Mouse (Mus musculus): ENCODE data around the gene Rap1gap2. TPM values are rescaled to one million over a fixed set of nuclear protein-coding genes. Genes with fewer than 3 reads are reported as not detected.

The Rap1gap2 gene
- total and polyA plus RNA-seq, 2 experiments from 2014 or later, result 12.1 to 49.1 TPM

DNA sequence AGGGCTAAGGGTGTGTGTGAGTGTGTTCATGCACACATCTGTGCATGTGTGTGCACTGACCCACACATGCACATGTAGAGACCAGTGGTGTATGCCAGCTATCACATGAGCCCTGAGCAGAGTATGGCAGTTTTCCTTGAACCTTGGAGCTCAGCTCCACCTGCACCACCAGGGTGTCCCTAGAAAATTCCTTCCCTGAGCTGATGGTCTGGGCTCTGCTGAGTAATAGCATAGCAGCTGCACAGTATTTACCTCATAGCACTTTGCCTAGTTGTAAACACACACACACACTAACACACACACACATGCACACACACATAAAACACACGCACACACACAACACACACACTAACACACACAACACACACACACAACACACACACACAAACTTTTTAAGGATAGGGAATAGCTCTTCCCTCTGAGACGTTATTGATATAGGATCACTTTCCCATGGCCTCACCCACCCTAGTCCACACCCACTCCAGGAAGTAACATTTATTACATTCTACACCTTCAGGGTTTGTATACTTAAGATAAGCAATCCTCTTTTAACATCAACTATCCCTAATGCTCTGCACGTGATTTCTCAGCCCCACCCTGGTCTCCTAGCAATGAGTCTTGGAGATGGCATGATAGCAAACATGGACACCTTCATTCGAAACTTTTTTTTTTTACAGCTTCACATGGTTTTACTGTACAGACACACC, 13.3 kb downstream of the Rap1gap2 start:
- H3K4me2 ChIP-seq (ENCODE audit: low read depth, low read length, poor library complexity, severe bottlenecking), result no peak overlapping the region
- WGBS, result 73% methylated on average over 4 of the region's 4 CpGs
- no peaks in the 10 kb centered on the region for H3K27me3 ChIP-seq (ENCODE audit: insufficient read depth, low read length)
- DNase-seq (ENCODE audit: low spot score) (no peak), ATAC-seq (ENCODE audit: low FRiP score) (no peak)
- H3K36me3 ChIP-seq (ENCODE audit: insufficient read depth, low read length), result no peaks in the 10 kb centered on the region
- no peaks in the 10 kb centered on the region for H3K4me1 ChIP-seq (ENCODE audit: insufficient read depth, low read length)
- H3K27ac ChIP-seq (ENCODE audit: low read depth, low read length), result no peak overlapping the region
- H3K9ac ChIP-seq (replicated peaks; ENCODE audit: low read length, poor library complexity, severe bottlenecking), result no peak overlapping the region
- TF ChIP-seq CTCF (IDR thresholded peaks at IDR 0.05), result no peak
- H3K4me3 ChIP-seq (ENCODE audit: low read depth, low read length), result no peak overlapping the region
- H3K9me3 ChIP-seq (ENCODE audit: low read length), result no peaks in the 10 kb centered on the region

- Histone ChIP-seq H3K9me3 (ENCODE audit: low read length) (no peaks in the 10 kb centered on the region), H3K4me1 (ENCODE audit: insufficient read depth, low read length) (peaks cover 7% of the 10 kb centered on the region; the same call in 1 of the 2 replicates), H3K9ac (replicated peaks; ENCODE audit: low read length, poor library complexity, severe bottlenecking) (no peak overlapping the region), H3K4me2 (ENCODE audit: low read depth, low read length, poor library complexity, severe bottlenecking) (no peak overlapping the region), H3K36me3 (ENCODE audit: insufficient read depth, low read length) (no peaks in the 10 kb centered on the region), H3K27ac (ENCODE audit: low read depth, low read length) (no peak overlapping the region), H3K4me3 (ENCODE audit: low read depth, low read length) (no peak overlapping the region), H3K27me3 (ENCODE audit: insufficient read depth, low read length) (no peaks in the 10 kb centered on the region)
- ATAC-seq (ENCODE audit: low FRiP score) (no peak), DNase-seq (ENCODE audit: low spot score) (no peak)
- no peak for TF ChIP-seq CTCF (IDR thresholded peaks at IDR 0.05)
- WGBS, result 83% methylated on average over 3 of the region's 3 CpGs
These were observed 18.5 kb downstream of the Rap1gap2 start for GRCm38 (mm10) chr11:74592246-74592645.

DNA sequence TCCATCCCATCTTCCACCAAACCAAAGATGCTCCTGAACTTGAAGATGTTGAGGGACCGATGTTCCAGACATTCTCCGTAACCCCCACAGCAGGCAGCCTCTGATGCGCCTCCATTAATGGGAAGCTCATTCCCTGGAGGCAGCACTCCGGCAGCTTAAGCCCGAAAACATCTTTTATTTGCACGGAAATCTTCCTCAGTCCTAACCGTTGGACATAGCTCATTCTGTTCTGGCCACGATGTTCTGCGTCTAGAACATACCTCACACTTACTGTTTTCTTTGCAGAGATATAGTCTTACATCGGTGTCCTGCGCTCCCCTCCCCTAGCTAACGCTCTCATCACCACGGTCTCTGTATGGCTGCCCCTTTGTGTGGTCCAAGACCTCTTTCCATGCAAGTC, 20.0 kb downstream of the Rap1gap2 start:
- Histone ChIP-seq H3K9ac (replicated peaks; ENCODE audit: low read length, poor library complexity, severe bottlenecking) (peak overlapping the region; percentile 78), H3K4me1 (ENCODE audit: insufficient read depth, low read length) (peaks cover 10% of the 10 kb centered on the region; the same call in 1 of the 2 replicates), H3K27ac (ENCODE audit: low read depth, low read length) (peak overlapping the region; percentile 75; the same call in 1 of the 2 replicates), H3K36me3 (ENCODE audit: insufficient read depth, low read length) (no peaks in the 10 kb centered on the region), H3K4me3 (ENCODE audit: low read depth, low read length) (peak overlapping the region; percentile 57), H3K27me3 (ENCODE audit: insufficient read depth, low read length) (no peaks in the 10 kb centered on the region), H3K9me3 (ENCODE audit: low read length) (no peaks in the 10 kb centered on the region), H3K4me2 (ENCODE audit: low read depth, low read length, poor library complexity, severe bottlenecking) (peak overlapping the region; percentile 66)
- no peak for TF ChIP-seq CTCF (IDR thresholded peaks at IDR 0.05)
- ATAC-seq (ENCODE audit: low FRiP score) (no peak), DNase-seq (ENCODE audit: low spot score) (no peak)
- 21% methylated on average over 13 of the region's 13 CpGs for WGBS

DNA sequence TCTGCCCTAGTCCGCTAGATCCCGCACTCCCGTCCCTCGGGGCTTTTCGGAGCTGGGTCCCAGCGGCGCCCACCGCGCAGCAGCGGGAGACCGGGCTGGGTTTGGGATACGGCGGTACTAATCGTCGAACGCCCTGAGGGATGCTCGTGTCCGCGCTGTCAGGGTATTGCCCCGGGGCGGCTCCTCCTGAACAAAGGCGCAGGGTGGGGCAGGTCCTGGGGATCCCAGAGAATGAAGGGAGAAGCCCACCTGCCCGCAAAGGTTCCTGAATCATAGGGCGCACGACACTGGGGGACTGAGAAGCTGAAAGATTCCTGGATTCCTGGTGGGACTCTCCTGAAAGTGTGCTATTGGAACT, 20.5 kb downstream of the Rap1gap2 start:
- peak overlapping the region; percentile 75 for H3K27ac ChIP-seq (ENCODE audit: low read depth, low read length)
- peak; percentile 10; the same call in 1 of the 2 replicates for ATAC-seq (ENCODE audit: low FRiP score)
- H3K4me1 ChIP-seq (ENCODE audit: insufficient read depth, low read length), result peaks cover 10% of the 10 kb centered on the region; the same call in 1 of the 2 replicates
- peak overlapping the region; percentile 78 for H3K9ac ChIP-seq (replicated peaks; ENCODE audit: low read length, poor library complexity, severe bottlenecking)
- H3K4me2 ChIP-seq (ENCODE audit: low read depth, low read length, poor library complexity, severe bottlenecking), result peak overlapping the region; percentile 66
- no peaks in the 10 kb centered on the region for H3K27me3 ChIP-seq (ENCODE audit: insufficient read depth, low read length)
- H3K9me3 ChIP-seq (ENCODE audit: low read length), result no peaks in the 10 kb centered on the region
- WGBS, result under 1% methylated on average over 25 of the region's 25 CpGs
- DNase-seq (ENCODE audit: low spot score), result no peak
- no peaks in the 10 kb centered on the region for H3K36me3 ChIP-seq (ENCODE audit: insufficient read depth, low read length)
- peak overlapping the region; percentile 57 for H3K4me3 ChIP-seq (ENCODE audit: low read depth, low read length)
- TF ChIP-seq CTCF (IDR thresholded peaks at IDR 0.05), result no peak

DNA sequence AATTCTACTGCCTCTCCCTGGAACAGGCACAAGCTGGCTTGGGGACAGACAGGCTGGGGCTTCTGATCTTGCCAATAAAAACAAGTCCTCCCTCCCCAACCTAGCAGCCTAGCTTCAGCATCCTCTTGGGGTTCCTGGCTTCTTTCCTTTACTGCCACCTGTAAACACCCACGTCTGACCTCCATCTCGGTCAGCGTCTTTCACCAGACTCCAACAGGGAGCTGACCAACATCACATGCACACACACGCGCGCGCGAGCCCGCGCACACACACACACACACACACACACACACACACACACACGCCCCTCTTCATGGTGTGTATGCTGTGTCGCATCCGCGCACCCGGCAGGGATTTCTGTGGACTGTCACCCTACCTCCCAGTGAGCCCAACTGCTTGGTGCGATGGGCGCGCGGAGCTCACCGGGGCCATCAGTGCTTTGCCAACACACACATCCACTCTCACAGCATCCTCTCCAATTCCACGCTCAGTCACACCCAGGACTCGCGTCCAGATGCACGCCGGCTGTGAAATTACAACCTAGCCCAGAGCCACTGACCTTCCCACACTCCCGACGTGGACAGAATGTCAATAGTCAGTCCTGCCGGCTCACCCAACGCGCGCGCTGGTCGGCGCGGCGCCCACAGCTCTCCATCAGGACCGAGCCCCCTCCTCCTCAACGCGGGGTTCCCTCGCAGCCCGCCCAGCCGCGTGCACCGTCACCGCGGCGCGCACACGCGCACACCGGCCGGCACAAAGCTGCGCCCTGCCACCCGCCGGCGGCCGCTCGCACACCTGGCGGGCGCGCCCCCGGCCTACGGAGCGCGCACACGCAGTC, 21.1 kb downstream of the Rap1gap2 start:
- ATAC-seq (ENCODE audit: low FRiP score), result peak; percentile 92
- Histone ChIP-seq H3K27me3 (ENCODE audit: insufficient read depth, low read length) (no peaks in the 10 kb centered on the region), H3K4me2 (ENCODE audit: low read depth, low read length, poor library complexity, severe bottlenecking) (peak overlapping the region; percentile 66), H3K36me3 (ENCODE audit: insufficient read depth, low read length) (no peaks in the 10 kb centered on the region), H3K4me3 (ENCODE audit: low read depth, low read length) (peak overlapping the region; percentile 57), H3K27ac (ENCODE audit: low read depth, low read length) (peak overlapping the region; percentile 75), H3K9me3 (ENCODE audit: low read length) (no peaks in the 10 kb centered on the region), H3K9ac (replicated peaks; ENCODE audit: low read length, poor library complexity, severe bottlenecking) (peak overlapping the region; percentile 78), H3K4me1 (ENCODE audit: insufficient read depth, low read length) (peaks cover 10% of the 10 kb centered on the region; the same call in 1 of the 2 replicates)
- peak; percentile 82 for DNase-seq (ENCODE audit: low spot score)
- WGBS, result 2% methylated on average over 55 of the region's 66 CpGs
- TF ChIP-seq CTCF (IDR thresholded peaks at IDR 0.05), result no peak; the same call in 1 of the 2 replicates

DNA sequence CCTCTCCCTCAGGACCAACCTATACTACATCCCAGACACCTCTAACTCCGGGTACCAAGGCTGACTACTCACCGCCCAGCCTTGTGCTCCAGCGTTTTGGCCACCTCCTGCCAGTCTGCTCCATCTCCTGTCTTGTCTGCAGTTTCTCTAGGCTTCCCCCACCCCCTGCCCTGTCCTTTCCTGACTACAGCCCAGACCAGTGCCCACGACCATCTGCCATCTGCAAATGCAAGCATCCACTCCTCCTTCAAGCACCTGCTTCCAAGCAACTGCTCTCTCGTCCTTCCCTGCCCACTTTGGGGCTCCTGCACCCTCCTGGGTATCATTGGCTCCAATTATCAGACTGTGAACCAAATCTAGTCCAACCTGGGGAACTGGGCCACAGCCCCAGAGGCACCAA, 24.3 kb downstream of the Rap1gap2 start:
- no peak overlapping the region for H3K4me2 ChIP-seq (ENCODE audit: low read depth, low read length, poor library complexity, severe bottlenecking)
- no peak overlapping the region for H3K27ac ChIP-seq (ENCODE audit: low read depth, low read length)
- no peaks in the 10 kb centered on the region for H3K27me3 ChIP-seq (ENCODE audit: insufficient read depth, low read length)
- DNase-seq (ENCODE audit: low spot score), result no peak
- no peak overlapping the region for H3K9ac ChIP-seq (replicated peaks; ENCODE audit: low read length, poor library complexity, severe bottlenecking)
- no peak overlapping the region for H3K4me3 ChIP-seq (ENCODE audit: low read depth, low read length)
- no peaks in the 10 kb centered on the region for H3K9me3 ChIP-seq (ENCODE audit: low read length)
- WGBS, result 64% methylated on average over 5 of the region's 5 CpGs
- no peak for ATAC-seq (ENCODE audit: low FRiP score)
- H3K4me1 ChIP-seq (ENCODE audit: insufficient read depth, low read length), result peaks cover 10% of the 10 kb centered on the region; the same call in 1 of the 2 replicates
- no peak for TF ChIP-seq CTCF (IDR thresholded peaks at IDR 0.05)
- H3K36me3 ChIP-seq (ENCODE audit: insufficient read depth, low read length), result no peaks in the 10 kb centered on the region
